Mouse (Mus musculus): ENCODE measurements around the gene Slc22a12. TPM values are rescaled to one million over a fixed set of nuclear protein-coding genes. Genes with fewer than 3 reads are reported as not detected.

Slc22a12 gene
- total and polyA plus RNA-seq, 3 experiments: 0.17 to 1.2 (median 0.94) TPM

DNA sequence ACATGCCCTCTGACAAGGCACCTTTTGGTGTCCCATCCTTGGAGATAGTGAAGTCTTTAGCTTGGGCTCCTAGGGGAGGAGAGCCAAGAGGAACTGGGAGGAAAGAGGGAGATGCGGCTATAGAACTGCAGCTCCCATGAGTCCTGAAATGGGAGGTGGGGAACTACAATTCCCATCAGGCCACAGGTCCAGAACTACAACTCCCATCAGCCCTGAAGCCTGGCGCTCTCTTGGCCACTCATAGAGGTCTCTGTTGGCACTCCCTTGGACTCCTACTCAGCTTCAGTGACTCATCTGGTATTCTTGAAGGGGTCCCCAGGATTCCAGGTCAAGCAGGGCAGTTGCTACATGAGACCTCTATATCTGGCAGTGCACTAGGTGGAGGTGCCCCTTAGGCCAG, 23.3 kb downstream of the Slc22a12 start:
- DNase-seq (ENCODE audit: extremely low read depth): no peak
- Histone ChIP-seq H3K9me3 (replicated peaks; ENCODE audit: low read length) (no peaks in the 10 kb centered on the region), H3K27ac (ENCODE audit: insufficient read depth, low read depth) (no peak overlapping the region), H3K27me3 (replicated peaks) (peaks cover 31% of the 10 kb centered on the region), H3K4me1 (ENCODE audit: control insufficient read depth in 1 of 2, insufficient read depth in 2 of 2) (peaks cover 0 to 13% of the 10 kb centered on the region in 2 experiments; a peak in 2 of 4 replicates), H3K4me2 (ENCODE audit: insufficient read depth, low read depth, poor library complexity, severe bottlenecking) (no peak overlapping the region), H3K9ac (ENCODE audit: insufficient read depth, low read depth) (no peak overlapping the region), H3K4me3 (replicated peaks in 1 of 3; ENCODE audit: low read depth in 2 of 3, low read length in 2 of 3, poor library complexity in 1 of 3) (no peak overlapping the region), H3K36me3 (replicated peaks in 1 of 2; ENCODE audit: control insufficient read depth in 1 of 2, insufficient read depth in 1 of 2, low read length in 1 of 2) (no peaks in the 10 kb centered on the region), H3K79me2 (replicated peaks; ENCODE audit: control insufficient read depth, extremely low read depth, insufficient read depth, poor library complexity, severe bottlenecking) (no peaks in the 10 kb centered on the region)
- in situ Hi-C loops (cut with MboI; ENCODE audit: low pct_ligation_motif_present, low pct_unique_long_range_greater_than_20kb, low sequenced_read_pairs) (no loop called here), dilution Hi-C loops (cut with MboI; ENCODE audit: extremely low pct_ligation_motif_present, extremely low pct_unique_long_range_greater_than_20kb, low sequenced_read_pairs) (no loop called here)
- peak; percentile 88 for TF ChIP-seq HCFC1 (IDR thresholded peaks at IDR 0.05; ENCODE audit: low read depth, low read length)
- TF ChIP-seq CTCF (conservative IDR thresholded peaks at IDR 0.05 in 1 of 2, IDR thresholded peaks at IDR 0.05 in 1 of 2; ENCODE audit: low read depth in 2 of 2, low read length in 2 of 2): no peak
- no peak for TF ChIP-seq RAD21 (IDR thresholded peaks at IDR 0.05; ENCODE audit: low read depth, low read length)
- no peak for TF ChIP-seq POLR2A (IDR thresholded peaks at IDR 0.05; ENCODE audit: low read depth, low read length)
- no peak for TF ChIP-seq UBTF (IDR thresholded peaks at IDR 0.05; ENCODE audit: low read depth, low read length)
- TF ChIP-seq KAT2A (IDR thresholded peaks at IDR 0.05; ENCODE audit: insufficient replicate concordance, low read length): 0 out of 2 replicates have a peak, but pooled peaks have one; percentile 33
- no peak for TF ChIP-seq GABPA (IDR thresholded peaks at IDR 0.05; ENCODE audit: insufficient replicate concordance, low read depth, low read length)
- TF ChIP-seq CHD1 (IDR thresholded peaks at IDR 0.05; ENCODE audit: low read depth, low read length): no peak
- TF ChIP-seq JUN (IDR thresholded peaks at IDR 0.05; ENCODE audit: insufficient read depth, low read depth, low read length): no peak

DNA sequence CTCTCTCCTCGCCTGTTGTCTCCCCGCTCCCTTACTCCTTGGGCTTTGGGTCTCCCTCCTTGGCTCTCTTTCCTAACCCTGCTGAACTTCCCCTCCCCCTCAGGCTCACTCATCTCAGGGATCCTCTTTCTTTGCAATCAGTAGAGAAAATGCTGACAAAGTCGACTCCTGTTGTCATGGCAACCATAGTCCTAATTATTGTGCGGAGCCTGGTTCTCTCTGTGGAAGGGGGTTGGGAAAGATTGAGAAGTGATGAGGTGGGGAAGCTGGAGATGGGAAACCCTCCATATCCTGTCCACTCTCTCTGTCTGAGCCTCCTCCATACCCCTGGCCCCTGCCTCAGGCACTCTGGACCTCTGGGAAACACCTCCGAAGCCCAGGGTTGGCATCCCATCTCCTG, 24.2 kb downstream of the Slc22a12 start:
- in situ Hi-C loops (cut with MboI; ENCODE audit: low pct_ligation_motif_present, low pct_unique_long_range_greater_than_20kb, low sequenced_read_pairs) (no loop called here), dilution Hi-C loops (cut with MboI; ENCODE audit: extremely low pct_ligation_motif_present, extremely low pct_unique_long_range_greater_than_20kb, low sequenced_read_pairs) (no loop called here)
- Histone ChIP-seq H3K9me3 (replicated peaks; ENCODE audit: low read length) (no peaks in the 10 kb centered on the region), H3K27me3 (replicated peaks) (peaks cover 35% of the 10 kb centered on the region), H3K36me3 (replicated peaks in 1 of 2; ENCODE audit: control insufficient read depth in 1 of 2, insufficient read depth in 1 of 2, low read length in 1 of 2) (no peaks in the 10 kb centered on the region), H3K4me2 (ENCODE audit: insufficient read depth, low read depth, poor library complexity, severe bottlenecking) (no peak overlapping the region), H3K27ac (ENCODE audit: insufficient read depth, low read depth) (no peak overlapping the region), H3K4me1 (ENCODE audit: control insufficient read depth in 1 of 2, insufficient read depth in 2 of 2) (peaks cover 0 to 21% of the 10 kb centered on the region in 2 experiments; a peak in 2 of 4 replicates), H3K79me2 (replicated peaks; ENCODE audit: control insufficient read depth, extremely low read depth, insufficient read depth, poor library complexity, severe bottlenecking) (no peaks in the 10 kb centered on the region), H3K4me3 (replicated peaks in 1 of 3; ENCODE audit: low read depth in 2 of 3, low read length in 2 of 3, poor library complexity in 1 of 3) (no peak overlapping the region), H3K9ac (ENCODE audit: insufficient read depth, low read depth) (no peak overlapping the region)
- no peak for DNase-seq (ENCODE audit: extremely low read depth)
- no peak for TF ChIP-seq ZNF384 (IDR thresholded peaks at IDR 0.05; ENCODE audit: low read depth, low read length)
- no peak for TF ChIP-seq TCF12 (IDR thresholded peaks at IDR 0.05; ENCODE audit: low read depth, low read length)
- TF ChIP-seq RAD21 (IDR thresholded peaks at IDR 0.05; ENCODE audit: low read depth, low read length): no peak
- no peak for TF ChIP-seq ETS1 (conservative IDR thresholded peaks at IDR 0.05; ENCODE audit: low read depth, low read length)
- no peak for TF ChIP-seq CTCF (conservative IDR thresholded peaks at IDR 0.05 in 1 of 2, IDR thresholded peaks at IDR 0.05 in 1 of 2; ENCODE audit: low read depth in 2 of 2, low read length in 2 of 2)
- TF ChIP-seq GABPA (IDR thresholded peaks at IDR 0.05; ENCODE audit: insufficient replicate concordance, low read depth, low read length): no peak
- TF ChIP-seq MAX (IDR thresholded peaks at IDR 0.05; ENCODE audit: low read length): no peak
- no peak for TF ChIP-seq NELFE (IDR thresholded peaks at IDR 0.05; ENCODE audit: low read depth, low read length)
- TF ChIP-seq JUN (IDR thresholded peaks at IDR 0.05; ENCODE audit: insufficient read depth, low read depth, low read length): no peak
- no peak for TF ChIP-seq E2F4 (IDR thresholded peaks at IDR 0.05; ENCODE audit: insufficient replicate concordance, low read depth, low read length)
- no peak for TF ChIP-seq ZKSCAN1 (IDR thresholded peaks at IDR 0.05; ENCODE audit: borderline replicate concordance, low read depth, low read length)
- TF ChIP-seq EP300 (IDR thresholded peaks at IDR 0.05; ENCODE audit: low read length): no peak
- TF ChIP-seq ELF1 (IDR thresholded peaks at IDR 0.05; ENCODE audit: low read depth, low read length): no peak
- no peak for TF ChIP-seq MEF2A (IDR thresholded peaks at IDR 0.05; ENCODE audit: borderline replicate concordance, low read depth, low read length)
- TF ChIP-seq BHLHE40 (IDR thresholded peaks at IDR 0.05; ENCODE audit: low read depth, low read length): no peak
- TF ChIP-seq ZMIZ1 (IDR thresholded peaks at IDR 0.05; ENCODE audit: low read depth, low read length): no peak
- TF ChIP-seq POLR2A (IDR thresholded peaks at IDR 0.05; ENCODE audit: low read depth, low read length): no peak
- TF ChIP-seq USF2 (conservative IDR thresholded peaks at IDR 0.05; ENCODE audit: low read depth, low read length): no peak
